Mouse (Mus musculus) limb, embryonic 11.5 days (tissue): ENCODE results near the gene Clip4. TPM values are rescaled to one million over a fixed set of nuclear protein-coding genes. Genes with fewer than 3 reads are reported as not detected.

Source experiments
- ATAC-seq: fragments of 200-750 bp; cut with Nextera tagmentation; 2 replicates; pipeline ENCODE4 v1.8.0; 2017; ENCODE audit warnings: low read depth; ENCODE audit not compliant: insufficient number of reproducible peaks, low FRiP score, low TSS enrichment
- DNase-seq: peaks from one replicate; pipeline ENCODE4 v3.0.0-alpha.2; 2015; ENCODE audit warnings: low spot score
- H3K27ac ChIP-seq: fragments of 300-500 bp; sonication (generic); replicated peaks from 2 replicates; pipeline ENCODE4 v1.5.1; 2014; ENCODE audit warnings: low read depth, mild to moderate bottlenecking, low read length
- H3K27me3 ChIP-seq: fragments of 300-500 bp; sonication (generic); 2 replicates; pipeline ENCODE4 v1.6.1; 2014; ENCODE audit warnings: mild to moderate bottlenecking, low read length, mixed read lengths; ENCODE audit not compliant: control insufficient read depth, insufficient read depth
- H3K36me3 ChIP-seq: fragments of 300-500 bp; sonication (generic); 2 replicates; pipeline ENCODE4 v1.6.1; 2014; ENCODE audit warnings: mild to moderate bottlenecking, low read length, moderate library complexity, mixed read lengths; ENCODE audit not compliant: control insufficient read depth, insufficient read depth
- H3K4me1 ChIP-seq: fragments of 300-500 bp; sonication (generic); 2 replicates; pipeline ENCODE4 v1.6.1; 2014; ENCODE audit warnings: low read length, mixed read lengths; ENCODE audit not compliant: control insufficient read depth, insufficient read depth
- H3K4me2 ChIP-seq: fragments of 300-500 bp; sonication (generic); 2 replicates; pipeline ENCODE4 v1.6.1; 2014; ENCODE audit warnings: low read depth, mild to moderate bottlenecking, moderate library complexity; ENCODE audit not compliant: severe bottlenecking
- H3K4me3 ChIP-seq: fragments of 300-500 bp; sonication (generic); 2 replicates; pipeline ENCODE4 v1.5.1; 2014; ENCODE audit warnings: low read depth, low read length
- H3K9ac ChIP-seq: fragments of 300-500 bp; sonication (generic); 2 replicates; pipeline ENCODE4 v1.6.1; 2014; ENCODE audit warnings: mild to moderate bottlenecking, low read length
- H3K9me3 ChIP-seq: fragments of 300-500 bp; sonication (generic); 2 replicates; pipeline ENCODE4 v1.6.1; 2016; ENCODE audit warnings: low read length; ENCODE audit not compliant: control insufficient read depth
- WGBS: fragments of 180-500 bp; shearing (Covaris S2); extraction: QIAGEN DNeasy Blood & Tissue Kit; methylation state at CpG from one replicate; pipeline ENCODE4 v1.1.7; 2014; 5-methylcytosine and 5-hydroxymethylcytosine counted together
- polyA plus RNA-seq: library from polyadenylated mRNA; unstranded; fragments of >200 nt; fragmentation: Nextera tagmentation; extraction: Ambion mirVana; gene quantifications from 2 replicates; pipeline ENCODE4 v1.2.1, GENCODE M21; 2014

The Clip4 gene
- polyA plus RNA-seq, 1 experiment from 2014 or later: 2.7 TPM

DNA sequence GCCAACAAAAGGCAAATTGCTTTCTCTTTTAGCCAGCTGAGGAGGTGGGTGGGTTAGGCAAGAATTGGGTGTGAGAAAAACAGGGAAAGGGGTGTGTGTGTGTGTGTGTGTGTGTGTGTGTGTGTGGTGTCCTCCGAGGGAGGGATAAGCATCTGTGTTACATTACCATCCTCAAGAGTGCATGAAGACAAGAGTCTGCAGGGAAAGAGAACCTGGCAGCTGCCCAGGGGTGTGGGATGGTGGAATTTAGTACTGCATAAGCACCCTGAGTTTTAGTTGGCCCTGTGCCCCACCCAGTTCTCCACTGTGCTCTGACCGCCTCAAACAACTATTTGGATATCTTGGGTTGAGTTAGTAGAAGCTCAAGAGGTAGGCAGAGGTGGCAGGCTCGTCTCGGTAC is 12.7 kb downstream of the Clip4 start:
- H3K9me3 ChIP-seq: peaks cover 4% of the 10 kb centered on the region; the same call in 1 of the 2 replicates
- peaks cover 5% of the 10 kb centered on the region; the same call in 1 of the 2 replicates for H3K27me3 ChIP-seq
- WGBS: 82% methylated on average over 4 of the region's 4 CpGs
- 0 out of 2 replicates have a peak, but pooled peaks cover 3% of the 10 kb centered on the region for H3K4me1 ChIP-seq
- H3K36me3 ChIP-seq: no peaks in the 10 kb centered on the region
- ATAC-seq (no peak), DNase-seq (no peak)
- H3K9ac ChIP-seq: no peak overlapping the region
- H3K27ac ChIP-seq: no peak overlapping the region
- H3K4me2 ChIP-seq: no peak overlapping the region
- H3K4me3 ChIP-seq: no peak overlapping the region

GRCm38 (mm10) chr17:71782242-71782698 is 14.0 kb downstream of the Clip4 start:
- Histone ChIP-seq H3K4me2 (peak overlapping the region; percentile 95), H3K27ac (no peak overlapping the region), H3K4me3 (peak overlapping the region; percentile 55), H3K9ac (peak overlapping the region; percentile 76), H3K9me3 (peaks cover 4% of the 10 kb centered on the region; the same call in 1 of the 2 replicates), H3K36me3 (no peaks in the 10 kb centered on the region), H3K4me1 (0 out of 2 replicates have a peak, but pooled peaks cover 3% of the 10 kb centered on the region), H3K27me3 (peaks cover 5% of the 10 kb centered on the region; the same call in 1 of the 2 replicates)
- ATAC-seq (peak; percentile 76), DNase-seq (no peak)
- under 1% methylated on average over 18 of the region's 29 CpGs for WGBS

- DNase-seq: peak; percentile 59
- H3K9me3 ChIP-seq: peaks cover 4% of the 10 kb centered on the region; the same call in 1 of the 2 replicates
- H3K27ac ChIP-seq: no peak overlapping the region
- peak; percentile 53; the same call in 1 of the 2 replicates for ATAC-seq
- 0 out of 2 replicates have a peak, but pooled peaks cover 3% of the 10 kb centered on the region for H3K4me1 ChIP-seq
- H3K4me3 ChIP-seq: peak overlapping the region; percentile 55
- under 1% methylated on average over 46 of the region's 59 CpGs for WGBS
- no peaks in the 10 kb centered on the region for H3K36me3 ChIP-seq
- peak overlapping the region; percentile 95 for H3K4me2 ChIP-seq
- peak overlapping the region; percentile 76 for H3K9ac ChIP-seq
- H3K27me3 ChIP-seq: peaks cover 5% of the 10 kb centered on the region; the same call in 1 of the 2 replicates
These were observed 14.6 kb downstream of the Clip4 start for GRCm38 (mm10) chr17:71782699-71783365.

- H3K9ac ChIP-seq: peak overlapping the region; percentile 76
- no peaks in the 10 kb centered on the region; the same call in 1 of the 2 replicates for H3K9me3 ChIP-seq
- H3K4me3 ChIP-seq: peak overlapping the region; percentile 55
- WGBS: 24% methylated on average over 10 of the region's 10 CpGs
- DNase-seq: no peak
- ATAC-seq: no peak
- no peak overlapping the region for H3K27ac ChIP-seq
- H3K4me1 ChIP-seq: 0 out of 2 replicates have a peak, but pooled peaks cover 3% of the 10 kb centered on the region
- H3K36me3 ChIP-seq: no peaks in the 10 kb centered on the region
- peaks cover 5% of the 10 kb centered on the region; the same call in 1 of the 2 replicates for H3K27me3 ChIP-seq
- peak overlapping the region; percentile 95 for H3K4me2 ChIP-seq
These were observed 15.1 kb downstream of the Clip4 start for GRCm38 (mm10) chr17:71783366-71783735.

- peaks cover 5% of the 10 kb centered on the region; the same call in 1 of the 2 replicates for H3K27me3 ChIP-seq
- H3K9me3 ChIP-seq: no peaks in the 10 kb centered on the region
- no peak overlapping the region for H3K9ac ChIP-seq
- DNase-seq (no peak), ATAC-seq (no peak)
- no peak overlapping the region for H3K4me2 ChIP-seq
- H3K4me1 ChIP-seq: 0 out of 2 replicates have a peak, but pooled peaks cover 3% of the 10 kb centered on the region
- no peak overlapping the region for H3K27ac ChIP-seq
- H3K4me3 ChIP-seq: no peak overlapping the region
- H3K36me3 ChIP-seq: no peaks in the 10 kb centered on the region
These were observed 18.2 kb downstream of the Clip4 start for GRCm38 (mm10) chr17:71786456-71786855.

DNA sequence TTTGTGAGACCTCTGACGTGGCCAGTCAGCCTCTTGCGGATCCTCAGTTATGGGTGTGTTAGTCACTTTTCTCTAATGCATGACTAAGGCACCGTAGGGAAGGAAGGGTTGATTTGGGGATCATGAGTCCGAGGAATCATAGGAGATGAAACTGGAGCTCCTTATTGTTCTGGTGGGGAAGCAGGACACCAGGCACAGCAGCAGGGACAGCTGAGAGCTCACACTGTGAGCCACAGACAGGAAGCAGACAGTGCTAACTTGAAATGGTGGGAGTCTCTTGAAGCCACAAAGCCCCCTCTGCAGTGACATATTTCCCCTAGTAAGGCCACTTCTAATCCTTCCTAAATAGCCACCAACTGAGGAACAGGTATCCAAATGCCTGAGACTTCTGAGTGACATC is 22.8 kb downstream of the Clip4 start:
- no peaks in the 10 kb centered on the region for H3K4me1 ChIP-seq
- H3K4me2 ChIP-seq: no peak overlapping the region
- no peak overlapping the region for H3K27ac ChIP-seq
- WGBS: 92% methylated on average over 4 of the region's 4 CpGs
- no peaks in the 10 kb centered on the region for H3K36me3 ChIP-seq
- no peaks in the 10 kb centered on the region for H3K9me3 ChIP-seq
- H3K27me3 ChIP-seq: no peaks in the 10 kb centered on the region
- H3K9ac ChIP-seq: no peak overlapping the region
- no peak overlapping the region for H3K4me3 ChIP-seq
- ATAC-seq (no peak), DNase-seq (no peak)

DNA sequence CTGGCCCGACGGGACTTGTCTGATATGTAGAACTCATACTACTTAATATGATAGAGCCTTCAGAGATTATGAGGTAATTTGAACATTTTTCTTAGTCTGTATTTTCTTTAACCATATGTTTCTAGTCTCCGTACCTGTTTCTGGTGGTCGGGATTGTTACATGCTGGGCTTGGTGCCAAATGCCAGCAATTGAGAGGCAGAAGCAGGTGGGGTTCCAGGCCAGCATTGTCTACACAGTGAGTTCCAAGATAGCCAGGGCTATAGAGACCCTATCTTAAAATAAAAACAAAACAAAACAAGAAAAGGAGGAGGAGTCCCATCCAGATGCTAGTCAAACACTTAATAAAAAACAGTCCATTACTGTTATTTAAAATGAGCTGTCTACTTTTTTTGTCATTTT is 23.3 kb downstream of the Clip4 start:
- H3K9me3 ChIP-seq: no peaks in the 10 kb centered on the region
- H3K36me3 ChIP-seq: no peaks in the 10 kb centered on the region
- WGBS: 93% methylated on average over 4 of the region's 4 CpGs
- H3K4me2 ChIP-seq: no peak overlapping the region
- H3K9ac ChIP-seq: no peak overlapping the region
- H3K27ac ChIP-seq: no peak overlapping the region
- no peak for ATAC-seq
- H3K27me3 ChIP-seq: no peaks in the 10 kb centered on the region
- H3K4me3 ChIP-seq: no peak overlapping the region
- no peak for DNase-seq
- no peaks in the 10 kb centered on the region for H3K4me1 ChIP-seq

DNA sequence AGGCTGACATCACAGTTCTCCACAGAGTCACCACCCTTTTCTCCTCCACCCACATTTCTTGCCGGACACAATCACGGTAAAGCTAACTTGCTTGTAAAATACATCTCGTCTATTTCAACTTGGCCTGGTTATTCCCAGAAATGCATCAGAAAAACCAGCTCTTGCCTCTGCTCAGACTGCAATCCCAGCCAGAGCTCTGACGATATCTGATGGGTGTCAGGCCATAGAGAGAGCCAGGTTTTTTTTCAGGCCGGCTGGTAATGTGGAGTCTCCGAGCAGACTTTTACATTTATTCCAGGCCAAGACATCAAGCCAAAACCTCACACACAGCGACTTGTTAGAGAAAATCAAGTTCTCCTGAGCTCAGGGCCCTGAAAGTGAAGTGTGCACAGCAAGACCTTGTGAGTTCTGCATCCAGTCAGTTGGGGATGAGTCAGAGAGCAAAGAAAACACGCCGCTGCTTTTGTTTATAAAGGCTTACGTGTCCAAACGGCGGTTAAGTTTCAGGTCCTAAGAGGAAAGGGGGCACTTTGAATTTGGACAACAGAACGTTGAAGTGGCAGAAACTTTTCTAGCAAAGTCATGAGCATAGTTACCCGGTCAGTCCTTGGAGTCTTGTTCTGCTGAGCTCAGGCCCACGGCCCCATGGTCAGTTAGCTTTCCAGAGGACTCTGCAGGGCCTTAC is 27.4 kb downstream of the Clip4 start:
- Histone ChIP-seq H3K27me3 (no peaks in the 10 kb centered on the region), H3K4me1 (no peaks in the 10 kb centered on the region), H3K9ac (no peak overlapping the region), H3K27ac (no peak overlapping the region), H3K4me2 (no peak overlapping the region), H3K36me3 (no peaks in the 10 kb centered on the region), H3K9me3 (no peaks in the 10 kb centered on the region), H3K4me3 (no peak overlapping the region)
- WGBS: 88% methylated on average over 15 of the region's 15 CpGs
- DNase-seq (no peak), ATAC-seq (no peak)
